Mouse (Mus musculus): ENCODE measurements at regions not wholly inside any gene's neighbourhood (a gene's known extent, or its start where the extent isn't known, plus 50 kb on each side); places are given as distances from the start of the nearest gene placed in this dataset.
"Not testable (repeated sequence)": the region's sequence is repeated elsewhere in the genome, so short reads cannot be mapped to it uniquely, and the experiment has no call there.

GRCm38 (mm10) chr2:147307488-147308386 lies 54.0 kb upstream of the Pax1 start:
- Histone ChIP-seq H3K4me3 (0 out of 2 replicates have a peak overlapping the region, but pooled peaks have one; percentile 9), H3K9me3 (no peaks in the 10 kb centered on the region), H3K27me3 (peaks cover 50% of the 10 kb centered on the region), H3K27ac (no peak overlapping the region), H3K36me3 (no peaks in the 10 kb centered on the region), H3K4me2 (0 out of 2 replicates have a peak overlapping the region, but pooled peaks have one; percentile 17), H3K4me1 (replicated peaks) (no peaks in the 10 kb centered on the region), H3K9ac (no peak overlapping the region)
- WGBS = 15% methylated on average over 12 of the region's 12 CpGs
- peak; percentile 93 for ATAC-seq (ENCODE audit: low FRiP score)

DNA sequence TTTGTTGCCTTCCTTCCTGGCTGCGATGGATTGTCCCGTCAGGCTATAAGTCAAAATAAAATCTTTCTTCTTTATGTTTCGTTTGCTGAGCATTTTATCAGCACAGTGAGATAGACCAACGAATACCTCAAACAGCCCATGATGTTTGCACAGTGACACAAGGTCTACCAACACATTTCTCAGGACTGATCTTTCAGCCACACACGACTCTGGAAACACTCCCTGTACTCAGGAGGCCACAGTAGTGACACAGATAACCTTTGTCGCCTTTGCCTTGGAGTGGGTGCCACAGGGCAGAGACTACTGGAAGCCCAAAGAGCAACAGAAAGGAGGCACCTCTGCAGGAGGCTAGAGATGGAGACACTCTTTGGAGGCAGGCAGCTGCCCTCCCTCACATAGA lies 55.0 kb upstream of the Pax1 start:
- no peaks in the 10 kb centered on the region for H3K9me3 ChIP-seq
- ATAC-seq (ENCODE audit: low FRiP score) = no peak
- H3K36me3 ChIP-seq = no peaks in the 10 kb centered on the region
- no peak overlapping the region for H3K4me3 ChIP-seq
- H3K9ac ChIP-seq = no peak overlapping the region
- H3K27ac ChIP-seq = no peak overlapping the region
- no peaks in the 10 kb centered on the region for H3K4me1 ChIP-seq (replicated peaks)
- no peak overlapping the region for H3K4me2 ChIP-seq
- H3K27me3 ChIP-seq = peaks cover 54% of the 10 kb centered on the region
- WGBS = 80% methylated on average over 6 of the region's 6 CpGs

DNA sequence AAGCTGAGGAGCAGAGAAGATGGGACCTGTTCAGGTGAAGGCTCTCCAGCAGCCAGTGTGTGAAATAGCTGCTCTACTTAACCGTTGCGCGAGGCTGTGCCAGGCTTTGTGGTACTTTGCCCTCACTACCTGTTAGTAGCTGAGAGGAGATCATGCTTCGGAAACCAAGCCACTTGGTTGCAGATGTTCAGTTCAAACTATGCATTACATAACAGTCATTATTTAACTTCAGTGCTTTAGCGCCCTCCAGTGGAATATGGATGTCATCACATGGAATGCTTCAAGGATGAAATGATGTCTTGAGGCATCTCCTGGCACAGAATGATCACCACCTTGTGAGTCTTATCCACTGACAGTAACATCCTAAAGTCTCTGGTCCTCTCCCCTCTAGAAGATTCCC lies 56.5 kb upstream of the Pax1 start:
- Histone ChIP-seq H3K9me3 (no peaks in the 10 kb centered on the region), H3K27me3 (peaks cover 62% of the 10 kb centered on the region), H3K27ac (no peak overlapping the region), H3K4me2 (no peak overlapping the region), H3K4me1 (replicated peaks) (no peaks in the 10 kb centered on the region), H3K9ac (no peak overlapping the region), H3K36me3 (no peaks in the 10 kb centered on the region), H3K4me3 (no peak overlapping the region)
- WGBS = 26% methylated on average over 5 of the region's 5 CpGs
- no peak for ATAC-seq (ENCODE audit: low FRiP score)

- no peak for ATAC-seq (ENCODE audit: low FRiP score)
- H3K27me3 ChIP-seq = peaks cover 35% of the 10 kb centered on the region
- 97% methylated on average over 1 of the region's 1 CpGs for WGBS
These were observed 61.2 kb upstream of the Pax1 start for GRCm38 (mm10) chr2:147300503-147300902.

GRCm38 (mm10) chr2:147299359-147299758 lies 62.4 kb upstream of the Pax1 start:
- no peak overlapping the region for H3K9ac ChIP-seq
- peaks cover 15% of the 10 kb centered on the region for H3K4me1 ChIP-seq (replicated peaks)
- no peak overlapping the region for H3K4me2 ChIP-seq
- no peak for ATAC-seq (ENCODE audit: low FRiP score)
- H3K9me3 ChIP-seq = no peaks in the 10 kb centered on the region
- H3K4me3 ChIP-seq = no peak overlapping the region
- WGBS = 67% methylated on average over 3 of the region's 3 CpGs
- no peaks in the 10 kb centered on the region for H3K36me3 ChIP-seq
- H3K27ac ChIP-seq = no peak overlapping the region
- H3K27me3 ChIP-seq = peaks cover 25% of the 10 kb centered on the region

More at GRCm38 (mm10) chr2:147300503-147300902, 61.2 kb upstream of the Pax1 start:
- Histone ChIP-seq H3K4me1 (replicated peaks) (peaks cover 15% of the 10 kb centered on the region), H3K4me2 (no peak overlapping the region), H3K9ac (no peak overlapping the region), H3K9me3 (no peaks in the 10 kb centered on the region), H3K27ac (no peak overlapping the region), H3K36me3 (no peaks in the 10 kb centered on the region), H3K4me3 (no peak overlapping the region)

- Histone ChIP-seq H3K27ac (peak overlapping the region; percentile 58; the same call in 1 of the 2 replicates), H3K4me2 (no peak overlapping the region), H3K27me3 (peaks cover 25% of the 10 kb centered on the region), H3K9ac (no peak overlapping the region), H3K9me3 (no peaks in the 10 kb centered on the region), H3K4me1 (replicated peaks) (peaks cover 15% of the 10 kb centered on the region), H3K36me3 (no peaks in the 10 kb centered on the region), H3K4me3 (no peak overlapping the region)
- WGBS = 41% methylated on average over 7 of the region's 7 CpGs
- ATAC-seq (ENCODE audit: low FRiP score) = peak; percentile 93
These were observed 63.2 kb upstream of the Pax1 start for GRCm38 (mm10) chr2:147298499-147298896.

DNA sequence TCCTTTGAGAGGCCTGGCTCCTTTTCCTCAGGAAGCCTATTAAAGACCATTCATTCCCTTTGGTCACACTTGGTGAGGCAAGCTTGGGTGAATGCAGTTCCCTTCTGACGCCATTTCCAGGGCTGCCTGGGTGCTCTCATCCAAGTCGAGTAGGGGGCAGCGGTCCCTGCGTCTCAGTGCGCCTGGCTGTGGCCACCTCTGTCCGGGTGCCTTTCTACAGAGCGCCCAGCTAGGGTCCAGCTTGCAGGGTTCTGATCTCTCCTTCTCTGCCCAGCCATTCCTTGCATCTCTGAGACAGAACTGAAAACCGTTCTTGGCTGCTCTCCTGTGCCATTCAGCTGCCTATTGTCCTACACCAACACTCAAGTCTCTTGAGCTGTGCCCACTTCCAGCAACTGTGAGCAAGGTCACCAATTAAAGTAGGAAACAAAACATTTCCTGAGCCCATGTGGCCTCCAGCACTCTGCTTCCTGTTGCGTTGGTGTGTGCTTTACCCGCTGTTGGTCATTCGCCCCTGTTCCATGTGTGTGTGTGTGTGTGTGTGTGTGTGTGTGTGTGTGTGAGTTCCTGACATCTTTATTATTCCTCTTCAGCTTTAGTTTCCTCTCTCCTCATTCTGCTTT lies 63.7 kb upstream of the Pax1 start:
- WGBS = 68% methylated on average over 11 of the region's 11 CpGs
- H3K4me1 ChIP-seq (replicated peaks) = peaks cover 15% of the 10 kb centered on the region
- no peaks in the 10 kb centered on the region for H3K9me3 ChIP-seq
- H3K36me3 ChIP-seq = no peaks in the 10 kb centered on the region
- peak; percentile 71 for ATAC-seq (ENCODE audit: low FRiP score)
- no peak overlapping the region for H3K9ac ChIP-seq
- H3K4me2 ChIP-seq = no peak overlapping the region
- H3K27me3 ChIP-seq = peaks cover 25% of the 10 kb centered on the region
- H3K4me3 ChIP-seq = no peak overlapping the region
- H3K27ac ChIP-seq = peak overlapping the region; percentile 58

GRCm38 (mm10) chr2:147294926-147295325 lies 66.8 kb upstream of the Pax1 start:
- H3K4me2 ChIP-seq; H3K27me3 ChIP-seq; H3K4me3 ChIP-seq; ATAC-seq (ENCODE audit: low FRiP score); H3K9me3 ChIP-seq; H3K36me3 ChIP-seq; H3K27ac ChIP-seq; H3K9ac ChIP-seq: not testable (repeated sequence)
- peaks cover 15% of the 10 kb centered on the region for H3K4me1 ChIP-seq (replicated peaks)
- whole genome bisulfite sequencing = 86% methylated on average over 2 of the region's 2 CpGs

GRCm38 (mm10) chr2:147293294-147293688 lies 68.4 kb upstream of the Pax1 start:
- H3K36me3 ChIP-seq = no peaks in the 10 kb centered on the region
- H3K9ac ChIP-seq = no peak overlapping the region
- no peak overlapping the region for H3K27ac ChIP-seq
- H3K27me3 ChIP-seq = peaks cover 13% of the 10 kb centered on the region; the same call in 1 of the 2 replicates
- H3K4me3 ChIP-seq = no peak overlapping the region
- ATAC-seq (ENCODE audit: low FRiP score) = no peak
- peaks cover 9% of the 10 kb centered on the region for H3K4me1 ChIP-seq (replicated peaks)
- 56% methylated on average over 3 of the region's 3 CpGs for WGBS
- no peak overlapping the region for H3K4me2 ChIP-seq
- H3K9me3 ChIP-seq = no peaks in the 10 kb centered on the region

DNA sequence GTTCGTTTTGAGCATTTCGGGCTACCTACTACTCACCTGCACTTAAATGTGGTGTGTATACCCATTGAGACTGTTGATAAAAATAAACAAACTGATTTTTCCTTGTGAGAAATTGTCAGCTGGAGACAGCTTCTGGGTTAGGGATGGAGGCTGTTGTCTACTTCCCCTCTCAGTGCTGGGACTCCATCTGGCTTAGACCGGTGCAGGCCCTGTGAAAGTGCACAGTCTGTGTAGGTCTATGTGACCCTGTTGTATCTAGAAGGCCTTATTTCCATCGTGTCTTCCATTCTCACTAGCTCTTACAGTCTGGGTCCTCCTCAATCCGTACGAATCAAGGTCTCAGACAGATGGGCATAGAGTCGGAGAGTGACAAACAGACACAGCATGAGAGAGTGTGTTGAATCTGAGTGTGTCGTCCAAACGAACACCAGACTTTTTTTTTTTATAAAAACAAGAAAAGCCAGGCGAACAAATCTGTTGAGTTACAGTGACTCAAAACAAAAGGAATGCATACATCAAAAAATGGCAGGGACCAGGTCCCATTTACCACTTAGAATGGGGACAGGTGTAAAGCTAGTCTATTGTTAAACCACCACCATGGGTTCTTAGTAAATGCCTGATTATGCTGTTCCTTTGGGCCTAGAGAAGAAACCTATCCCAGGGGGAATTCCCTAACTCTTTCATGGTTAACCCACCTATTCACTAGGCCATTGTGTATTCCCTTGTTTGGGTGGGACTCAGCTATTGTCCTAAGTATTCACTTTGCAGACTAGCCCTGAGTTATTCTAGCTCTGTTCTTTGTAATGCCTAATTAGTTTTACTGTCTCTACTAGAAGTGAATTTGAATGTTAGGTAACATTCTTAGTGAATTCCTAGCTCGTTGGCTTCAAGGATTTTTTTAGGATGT lies 69.1 kb upstream of the Pax1 start:
- Histone ChIP-seq H3K9me3 (no peaks in the 10 kb centered on the region), H3K27ac (no peak overlapping the region), H3K36me3 (no peaks in the 10 kb centered on the region), H3K4me1 (replicated peaks) (peaks cover 2% of the 10 kb centered on the region; the same call in 1 of the 2 replicates), H3K4me2 (no peak overlapping the region), H3K9ac (no peak overlapping the region), H3K27me3 (peaks cover 13% of the 10 kb centered on the region; the same call in 1 of the 2 replicates), H3K4me3 (no peak overlapping the region)
- no peak for ATAC-seq (ENCODE audit: low FRiP score)
- 47% methylated on average over 11 of the region's 11 CpGs for WGBS

GRCm38 (mm10) chr2:147283390-147283789 lies 78.3 kb upstream of the Pax1 start:
- 81% methylated on average over 3 of the region's 3 CpGs for WGBS
- Histone ChIP-seq H3K9ac (no peak overlapping the region), H3K27ac (no peak overlapping the region), H3K4me1 (replicated peaks) (no peaks in the 10 kb centered on the region), H3K27me3 (no peaks in the 10 kb centered on the region), H3K4me3 (no peak overlapping the region), H3K36me3 (no peaks in the 10 kb centered on the region), H3K9me3 (no peaks in the 10 kb centered on the region), H3K4me2 (no peak overlapping the region)
- no peak for ATAC-seq (ENCODE audit: low FRiP score)

GRCm38 (mm10) chr2:147277636-147278035 lies 83.6 kb upstream of the Nkx2-2 start:
- H3K4me1 ChIP-seq (replicated peaks) = no peaks in the 10 kb centered on the region
- ATAC-seq (ENCODE audit: low FRiP score) = no peak
- whole genome bisulfite sequencing = 90% methylated on average over 4 of the region's 4 CpGs

More at GRCm38 (mm10) chr2:147277636-147278035, 83.6 kb upstream of the Nkx2-2 start:
- no peak overlapping the region for H3K9ac ChIP-seq
- no peak overlapping the region for H3K4me3 ChIP-seq
- no peaks in the 10 kb centered on the region for H3K9me3 ChIP-seq
- no peaks in the 10 kb centered on the region for H3K27me3 ChIP-seq
- no peaks in the 10 kb centered on the region for H3K36me3 ChIP-seq
- no peak overlapping the region for H3K27ac ChIP-seq
- H3K4me2 ChIP-seq = no peak overlapping the region

All from hindbrain, embryonic 13.5 days (tissue).